Mouse (Mus musculus): ENCODE data around the gene Maff. TPM values are rescaled to one million over a fixed set of nuclear protein-coding genes. Genes with fewer than 3 reads are reported as not detected.

Maff gene
- polyA plus RNA-seq (2016; fragmentation: Nextera tagmentation; extraction: Ambion mirVana), result 1.2 and 1.8 TPM in 2 replicates

GRCm38 (mm10) chr15:79346051-79346793 is at the start of gene Maff:
Gene Maff, plus strand, starts transcription at chr15:79346621.
- H3K27ac ChIP-seq (replicated peaks), result peak within 1 kb of the TSS; percentile 92
- 49% methylated on average over 8 of the region's 8 CpGs for WGBS

GRCm38 (mm10) chr15:79298553-79298952 is 47.9 kb upstream of the Maff start:
- H3K27ac ChIP-seq (replicated peaks), result 0 out of 2 replicates have a peak overlapping the region, but pooled peaks have one; percentile 8
- no peak for DNase-seq (ENCODE audit: low spot score)
- H3K4me1 ChIP-seq, result peaks cover 14% of the 10 kb centered on the region
- H3K9me3 ChIP-seq, result no peaks in the 10 kb centered on the region
- H3K4me3 ChIP-seq, result no peak overlapping the region
- H3K36me3 ChIP-seq (replicated peaks), result peaks cover 27% of the 10 kb centered on the region
- no peaks in the 10 kb centered on the region for H3K27me3 ChIP-seq (replicated peaks; ENCODE audit: low read depth, poor library complexity, severe bottlenecking)
- WGBS, result 88% methylated on average over 6 of the region's 6 CpGs

More at GRCm38 (mm10) chr15:79346051-79346793, at the start of gene Maff:
- Histone ChIP-seq H3K27me3 (replicated peaks; ENCODE audit: low read depth, poor library complexity, severe bottlenecking) (peaks cover 43% of the 10 kb centered on the region), H3K4me1 (peaks cover 40% of the 10 kb centered on the region), H3K36me3 (replicated peaks) (no peaks in the 10 kb centered on the region), H3K9me3 (no peaks in the 10 kb centered on the region), H3K4me3 (peak within 1 kb of the TSS; percentile 86)
- no peak for DNase-seq (ENCODE audit: low spot score)

DNA sequence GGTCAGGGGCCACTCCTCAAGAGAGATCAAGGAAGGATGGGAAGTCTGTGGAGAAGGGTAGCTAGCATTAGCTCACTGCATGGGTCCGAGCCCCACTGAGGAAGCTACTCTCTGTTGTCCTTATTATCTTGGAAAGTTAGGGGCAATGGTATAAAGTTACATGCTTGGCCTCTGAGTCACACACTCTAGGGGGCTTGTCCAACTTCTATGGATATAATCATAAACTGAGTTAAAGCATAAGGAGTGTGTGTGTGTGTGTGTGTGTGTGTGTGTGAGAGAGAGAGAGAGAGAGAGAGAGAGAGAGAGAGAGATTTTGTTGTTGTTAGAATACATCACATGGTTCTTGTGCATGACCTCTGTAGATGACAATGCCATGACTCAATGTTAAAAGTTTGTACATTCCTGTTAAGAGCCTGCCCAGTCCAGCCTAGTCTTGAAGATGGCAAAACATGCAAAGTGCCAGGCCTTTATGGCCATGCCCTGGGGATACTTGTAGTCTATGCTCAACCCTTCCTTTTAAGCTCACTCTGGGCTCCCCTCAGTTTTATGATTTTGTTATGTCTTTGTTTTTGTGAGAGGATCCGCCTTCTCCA is 46.8 kb upstream of the Maff start:
- WGBS, result 83% methylated on average over 2 of the region's 2 CpGs
- Histone ChIP-seq H3K36me3 (replicated peaks) (peaks cover 38% of the 10 kb centered on the region), H3K4me1 (peaks cover 14% of the 10 kb centered on the region), H3K27ac (replicated peaks) (no peak overlapping the region), H3K27me3 (replicated peaks; ENCODE audit: low read depth, poor library complexity, severe bottlenecking) (no peaks in the 10 kb centered on the region), H3K4me3 (no peak overlapping the region), H3K9me3 (no peaks in the 10 kb centered on the region)
- DNase-seq (ENCODE audit: low spot score), result no peak

GRCm38 (mm10) chr15:79303725-79304124 is 42.7 kb upstream of the Maff start:
- Histone ChIP-seq H3K27ac (replicated peaks) (no peak overlapping the region), H3K9me3 (no peaks in the 10 kb centered on the region), H3K4me1 (peaks cover 8% of the 10 kb centered on the region), H3K4me3 (no peak overlapping the region), H3K36me3 (replicated peaks) (peaks cover 69% of the 10 kb centered on the region), H3K27me3 (replicated peaks; ENCODE audit: low read depth, poor library complexity, severe bottlenecking) (no peaks in the 10 kb centered on the region)
- WGBS, result 86% methylated on average over 8 of the region's 8 CpGs
- DNase-seq (ENCODE audit: low spot score), result no peak

GRCm38 (mm10) chr15:79304832-79305231 is 41.6 kb upstream of the Maff start:
- H3K36me3 ChIP-seq (replicated peaks), result peaks cover 69% of the 10 kb centered on the region
- H3K4me3 ChIP-seq, result no peak overlapping the region
- H3K4me1 ChIP-seq, result no peaks in the 10 kb centered on the region
- H3K27ac ChIP-seq (replicated peaks), result no peak overlapping the region
- DNase-seq (ENCODE audit: low spot score), result no peak
- 60% methylated on average over 5 of the region's 5 CpGs for WGBS
- no peaks in the 10 kb centered on the region for H3K27me3 ChIP-seq (replicated peaks; ENCODE audit: low read depth, poor library complexity, severe bottlenecking)
- H3K9me3 ChIP-seq, result no peaks in the 10 kb centered on the region

GRCm38 (mm10) chr15:79306043-79306637 is 40.3 kb upstream of the Maff start:
- H3K36me3 ChIP-seq (replicated peaks), result peaks cover 65% of the 10 kb centered on the region
- H3K4me1 ChIP-seq, result no peaks in the 10 kb centered on the region
- H3K4me3 ChIP-seq, result no peak overlapping the region
- 84% methylated on average over 23 of the region's 23 CpGs for WGBS
- no peak for DNase-seq (ENCODE audit: low spot score)
- no peaks in the 10 kb centered on the region for H3K27me3 ChIP-seq (replicated peaks; ENCODE audit: low read depth, poor library complexity, severe bottlenecking)
- no peaks in the 10 kb centered on the region for H3K9me3 ChIP-seq
- H3K27ac ChIP-seq (replicated peaks), result no peak overlapping the region

DNA sequence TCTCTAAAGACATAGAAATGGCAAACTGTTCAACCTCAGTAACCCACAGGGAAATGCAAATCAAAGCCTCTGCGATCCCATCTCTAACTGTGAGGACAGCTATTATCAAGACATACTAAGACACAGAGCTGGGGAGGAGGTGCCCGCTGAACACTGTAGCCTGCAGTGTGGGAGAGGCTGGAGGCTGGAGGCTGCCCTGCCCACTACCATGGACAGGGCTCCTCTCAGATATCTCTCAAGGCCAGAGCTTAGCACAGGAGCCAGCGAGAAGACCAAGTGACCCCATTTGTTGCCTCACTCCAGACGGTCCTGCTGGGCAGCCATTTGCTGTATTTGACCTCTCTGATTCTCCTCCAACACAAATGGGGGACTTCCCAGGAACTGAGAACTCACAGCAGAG is 38.6 kb upstream of the Maff start:
- Histone ChIP-seq H3K4me3 (no peak overlapping the region), H3K9me3 (no peaks in the 10 kb centered on the region), H3K36me3 (replicated peaks) (peaks cover 67% of the 10 kb centered on the region), H3K27ac (replicated peaks) (no peak overlapping the region), H3K27me3 (replicated peaks; ENCODE audit: low read depth, poor library complexity, severe bottlenecking) (no peaks in the 10 kb centered on the region), H3K4me1 (no peaks in the 10 kb centered on the region)
- WGBS, result 72% methylated on average over 4 of the region's 4 CpGs
- no peak for DNase-seq (ENCODE audit: low spot score)

DNA sequence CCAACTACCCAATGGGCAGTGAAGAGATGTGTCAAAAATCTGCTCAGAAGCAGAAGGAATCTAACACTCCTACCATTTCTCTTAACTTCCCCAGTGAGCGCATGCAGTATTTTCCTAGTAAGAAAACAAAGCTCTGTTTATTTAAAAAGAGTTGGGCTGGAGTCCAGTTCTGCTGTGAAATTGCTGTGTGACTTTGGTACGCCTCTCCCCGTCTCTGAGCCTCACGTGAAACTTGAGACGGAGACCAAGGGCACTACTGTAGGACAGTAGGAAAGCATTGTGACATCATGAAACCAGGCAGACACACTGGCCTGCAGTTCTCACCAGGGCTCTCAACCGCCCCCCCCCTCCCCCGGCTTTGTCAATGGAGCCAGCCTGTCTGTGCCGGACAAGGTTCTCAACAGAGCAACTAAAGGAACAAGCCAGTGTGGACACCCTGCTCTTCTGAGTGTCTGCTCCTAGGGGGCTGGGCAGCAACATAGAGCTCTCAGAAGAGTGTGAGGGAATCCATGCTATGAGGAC is 32.5 kb upstream of the Maff start:
- DNase-seq (ENCODE audit: low spot score), result no peak
- peaks cover 43% of the 10 kb centered on the region for H3K36me3 ChIP-seq (replicated peaks)
- H3K27me3 ChIP-seq (replicated peaks; ENCODE audit: low read depth, poor library complexity, severe bottlenecking), result no peaks in the 10 kb centered on the region
- no peak overlapping the region for H3K27ac ChIP-seq (replicated peaks)
- H3K4me1 ChIP-seq, result 0 out of 2 replicates have a peak, but pooled peaks cover 4% of the 10 kb centered on the region
- no peak overlapping the region for H3K4me3 ChIP-seq
- 73% methylated on average over 8 of the region's 8 CpGs for WGBS
- no peaks in the 10 kb centered on the region for H3K9me3 ChIP-seq

GRCm38 (mm10) chr15:79321733-79322190 is 24.7 kb upstream of the Maff start:
- no peaks in the 10 kb centered on the region for H3K27me3 ChIP-seq (replicated peaks; ENCODE audit: low read depth, poor library complexity, severe bottlenecking)
- no peak overlapping the region for H3K27ac ChIP-seq (replicated peaks)
- peaks cover 10% of the 10 kb centered on the region for H3K36me3 ChIP-seq (replicated peaks)
- no peak overlapping the region for H3K4me3 ChIP-seq
- DNase-seq (ENCODE audit: low spot score), result no peak
- no peaks in the 10 kb centered on the region for H3K9me3 ChIP-seq
- WGBS, result 86% methylated on average over 5 of the region's 5 CpGs
- H3K4me1 ChIP-seq, result peaks cover 42% of the 10 kb centered on the region

DNA sequence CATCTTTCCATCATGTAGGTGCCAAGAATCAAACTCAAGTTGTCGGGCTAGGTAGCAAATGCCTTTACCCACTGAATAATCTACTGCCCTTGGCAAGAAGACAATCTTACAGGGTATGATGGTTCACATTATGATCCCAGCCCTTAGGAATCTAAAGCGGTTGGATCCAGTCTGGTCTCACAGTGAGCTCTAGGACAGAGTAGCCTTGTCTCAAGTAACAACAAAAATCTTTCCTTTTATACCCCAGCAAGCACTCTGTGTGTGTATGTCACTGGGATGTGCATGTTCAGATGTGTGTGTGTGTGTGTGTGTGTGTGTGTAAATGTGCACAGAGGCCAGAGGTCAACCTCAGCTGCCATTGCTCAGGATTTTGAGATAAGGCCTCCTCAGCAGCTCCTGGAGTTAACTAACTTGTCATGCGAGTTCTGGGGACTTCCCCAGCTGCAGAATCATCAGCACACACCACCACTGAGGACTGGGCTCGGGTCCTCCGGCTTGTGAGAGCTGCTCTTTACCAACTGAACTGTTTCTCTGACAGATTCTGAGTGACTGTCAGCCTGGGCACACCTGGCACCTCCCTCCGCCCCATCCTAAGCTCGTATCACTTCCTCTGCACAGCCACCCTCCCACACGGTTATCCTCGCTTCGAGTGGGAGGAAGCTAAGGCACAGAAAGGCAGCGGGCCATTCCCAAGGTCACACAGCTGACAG is 24.0 kb upstream of the Maff start:
- peaks cover 5% of the 10 kb centered on the region for H3K36me3 ChIP-seq (replicated peaks)
- peaks cover 49% of the 10 kb centered on the region for H3K4me1 ChIP-seq
- no peak for DNase-seq (ENCODE audit: low spot score)
- H3K9me3 ChIP-seq, result no peaks in the 10 kb centered on the region
- H3K27me3 ChIP-seq (replicated peaks; ENCODE audit: low read depth, poor library complexity, severe bottlenecking), result no peaks in the 10 kb centered on the region
- H3K4me3 ChIP-seq, result no peak overlapping the region
- H3K27ac ChIP-seq (replicated peaks), result peak overlapping the region; percentile 8; the same call in 1 of the 2 replicates
- WGBS, result 76% methylated on average over 11 of the region's 11 CpGs

GRCm38 (mm10) chr15:79322991-79323790 is 23.2 kb upstream of the Maff start:
- Histone ChIP-seq H3K4me3 (no peak overlapping the region), H3K36me3 (replicated peaks) (no peaks in the 10 kb centered on the region), H3K4me1 (peaks cover 54% of the 10 kb centered on the region), H3K27me3 (replicated peaks; ENCODE audit: low read depth, poor library complexity, severe bottlenecking) (no peaks in the 10 kb centered on the region), H3K9me3 (no peaks in the 10 kb centered on the region), H3K27ac (replicated peaks) (peak overlapping the region; percentile 69)
- 80% methylated on average over 6 of the region's 6 CpGs for WGBS
- no peak for DNase-seq (ENCODE audit: low spot score)
